Mouse (Mus musculus): ENCODE measurements at regions not wholly inside any gene's neighbourhood (a gene's known extent, or its start where the extent isn't known, plus 50 kb on each side); places are given as distances from the start of the nearest gene placed in this dataset.

GRCm38 (mm10) chr3:81718911-81719310, 213.5 kb upstream of the Ctso start:
- ATAC-seq (replicated peaks; ENCODE audit: insufficient number of reproducible peaks, low FRiP score, low TSS enrichment, poor library complexity, severe bottlenecking), result no peak

- no peak for ATAC-seq (replicated peaks; ENCODE audit: insufficient number of reproducible peaks, low FRiP score, low TSS enrichment, poor library complexity, severe bottlenecking)
Measured at GRCm38 (mm10) chr3:81735463-81735862, 196.9 kb upstream of the Ctso start.

GRCm38 (mm10) chr3:81736838-81737237, 195.6 kb upstream of the Ctso start:
- no peak for ATAC-seq (replicated peaks; ENCODE audit: insufficient number of reproducible peaks, low FRiP score, low TSS enrichment, poor library complexity, severe bottlenecking)

- ATAC-seq (replicated peaks; ENCODE audit: insufficient number of reproducible peaks, low FRiP score, low TSS enrichment, poor library complexity, severe bottlenecking), result no peak
Measured at GRCm38 (mm10) chr3:81742124-81742523, 190.3 kb upstream of the Ctso start.

GRCm38 (mm10) chr3:81750164-81750563, 182.2 kb upstream of the Ctso start:
- no peak for ATAC-seq (replicated peaks; ENCODE audit: insufficient number of reproducible peaks, low FRiP score, low TSS enrichment, poor library complexity, severe bottlenecking)

GRCm38 (mm10) chr3:81752955-81753354, 179.4 kb upstream of the Ctso start:
- no peak for ATAC-seq (replicated peaks; ENCODE audit: insufficient number of reproducible peaks, low FRiP score, low TSS enrichment, poor library complexity, severe bottlenecking)

- ATAC-seq (replicated peaks; ENCODE audit: insufficient number of reproducible peaks, low FRiP score, low TSS enrichment, poor library complexity, severe bottlenecking), result no peak
Measured at GRCm38 (mm10) chr3:81760383-81760782, 172.0 kb upstream of the Ctso start.

- ATAC-seq (replicated peaks; ENCODE audit: insufficient number of reproducible peaks, low FRiP score, low TSS enrichment, poor library complexity, severe bottlenecking), result no peak
Measured at GRCm38 (mm10) chr3:81760914-81761313, 171.5 kb upstream of the Ctso start.

- no peak for ATAC-seq (replicated peaks; ENCODE audit: insufficient number of reproducible peaks, low FRiP score, low TSS enrichment, poor library complexity, severe bottlenecking)
Measured at GRCm38 (mm10) chr3:81771812-81772211, 160.6 kb upstream of the Ctso start.

- ATAC-seq (replicated peaks; ENCODE audit: insufficient number of reproducible peaks, low FRiP score, low TSS enrichment, poor library complexity, severe bottlenecking), result no peak
Measured at GRCm38 (mm10) chr3:81773012-81773411, 159.4 kb upstream of the Ctso start.

GRCm38 (mm10) chr3:81782081-81782480, 150.3 kb upstream of the Ctso start:
- no peak for ATAC-seq (replicated peaks; ENCODE audit: insufficient number of reproducible peaks, low FRiP score, low TSS enrichment, poor library complexity, severe bottlenecking)

- ATAC-seq (replicated peaks; ENCODE audit: insufficient number of reproducible peaks, low FRiP score, low TSS enrichment, poor library complexity, severe bottlenecking), result peak; percentile 56; the same call in 1 of the 2 replicates
Measured at GRCm38 (mm10) chr3:81782921-81783541, 149.4 kb upstream of the Ctso start.

GRCm38 (mm10) chr3:81788915-81789314, 143.5 kb upstream of the Ctso start:
- ATAC-seq (replicated peaks; ENCODE audit: insufficient number of reproducible peaks, low FRiP score, low TSS enrichment, poor library complexity, severe bottlenecking), result no peak

- no peak for ATAC-seq (replicated peaks; ENCODE audit: insufficient number of reproducible peaks, low FRiP score, low TSS enrichment, poor library complexity, severe bottlenecking)
Measured at GRCm38 (mm10) chr3:81789664-81790063, 142.7 kb upstream of the Ctso start.

GRCm38 (mm10) chr3:81802096-81802495, 130.3 kb upstream of the Ctso start:
- ATAC-seq (replicated peaks; ENCODE audit: insufficient number of reproducible peaks, low FRiP score, low TSS enrichment, poor library complexity, severe bottlenecking), result no peak

GRCm38 (mm10) chr3:81805745-81806144, 126.7 kb upstream of the Ctso start:
- no peak for ATAC-seq (replicated peaks; ENCODE audit: insufficient number of reproducible peaks, low FRiP score, low TSS enrichment, poor library complexity, severe bottlenecking)

- no peak for ATAC-seq (replicated peaks; ENCODE audit: insufficient number of reproducible peaks, low FRiP score, low TSS enrichment, poor library complexity, severe bottlenecking)
Measured at GRCm38 (mm10) chr3:81809604-81810003, 122.8 kb upstream of the Ctso start.

GRCm38 (mm10) chr3:81820304-81820703, 112.1 kb upstream of the Ctso start:
- ATAC-seq (replicated peaks; ENCODE audit: insufficient number of reproducible peaks, low FRiP score, low TSS enrichment, poor library complexity, severe bottlenecking), result no peak

GRCm38 (mm10) chr3:81829525-81829924, 102.9 kb upstream of the Ctso start:
- no peak for ATAC-seq (replicated peaks; ENCODE audit: insufficient number of reproducible peaks, low FRiP score, low TSS enrichment, poor library complexity, severe bottlenecking)

GRCm38 (mm10) chr3:81829966-81830599, 102.3 kb upstream of the Ctso start:
- ATAC-seq (replicated peaks; ENCODE audit: insufficient number of reproducible peaks, low FRiP score, low TSS enrichment, poor library complexity, severe bottlenecking), result no peak

All from monocyte, adult 5-6 weeks (primary cell).